Mouse (Mus musculus) granulocyte monocyte progenitor cell, adult 5-6 weeks (primary cell): ENCODE measurements around the gene Gm21969. TPM values are rescaled to one million over a fixed set of nuclear protein-coding genes. Genes with fewer than 3 reads are reported as not detected.

Source experiments
- ATAC-seq: replicated peaks from 2 replicates; pipeline ENCODE4 v1.8.0; 2016; ENCODE audit warnings: mild to moderate bottlenecking, moderate TSS enrichment, inconsistent platforms; ENCODE audit not compliant: poor library complexity, severe bottlenecking
- total RNA-seq, 2 experiments: library from RNA; stranded (forward) in 1 of 2; stranded (reverse) in 1 of 2; fragments of 200-712, 200-1000 nt in 1 of 2; fragments of >200 nt in 1 of 2; fragmentation: Nextera tagmentation in 1 of 2; gene quantifications; 2 replicates each; pipeline ENCODE4 v1.2.3; 2014 to 2017

The Gm21969 gene
- total RNA-seq, 2 experiments from 2014 or later: not detected

DNA sequence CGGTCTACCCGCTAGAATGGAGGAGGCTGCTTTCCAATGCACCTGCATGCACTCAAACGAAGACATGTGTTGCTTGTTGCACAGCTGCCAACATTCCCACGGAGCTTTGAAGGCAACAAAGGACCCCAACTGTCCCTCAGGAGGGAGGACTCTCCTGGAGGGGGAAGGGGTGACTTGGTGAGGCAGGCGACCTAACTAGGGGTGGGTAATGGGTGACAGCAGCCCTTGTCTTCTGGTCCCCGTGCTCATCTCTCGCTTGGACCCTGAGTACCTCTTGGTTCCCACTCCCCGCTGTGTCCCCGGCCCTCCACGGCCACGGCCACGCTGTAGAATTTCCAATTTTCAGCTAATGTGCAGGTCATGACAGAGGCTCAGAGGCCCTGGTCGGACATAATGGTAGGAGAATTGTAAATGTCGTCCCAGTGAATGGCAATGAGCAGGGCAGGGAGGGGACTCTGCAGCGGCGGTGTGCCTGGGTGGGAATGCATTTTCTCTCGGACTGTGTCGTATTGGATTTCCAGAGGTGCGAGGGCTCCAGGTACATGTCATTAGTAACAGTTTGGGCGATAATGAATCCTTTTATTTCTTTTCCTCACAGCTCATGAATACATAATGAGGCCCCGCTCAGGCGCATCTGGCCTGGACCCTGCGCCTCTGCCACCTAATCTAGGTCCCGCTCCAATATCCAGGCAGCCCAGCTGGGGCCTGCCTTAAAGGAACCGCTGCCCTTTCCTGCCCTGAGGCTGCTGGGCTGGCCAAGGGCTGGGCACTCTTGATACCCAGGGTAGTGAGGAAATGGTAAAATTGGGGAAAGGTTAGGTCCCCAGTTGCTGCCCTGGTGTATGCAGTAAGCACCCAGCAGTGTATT is 107.7 kb downstream of the Gm21969 start:
- no peak for ATAC-seq

Other genes with a start within 250 kb of the Gm21969 start
- 0.92 and 2.4 TPM in 2 replicates for gene Iffo2, start 72.6 kb upstream of the Gm21969 start, total RNA-seq (2014; fragmentation: Nextera tagmentation)
- 0.26 and 1.2 TPM in 2 replicates for gene Iffo2, start 72.6 kb upstream of the Gm21969 start, total RNA-seq (2017)
- gene Aldh4a1, start 19.7 kb downstream of the Gm21969 start, total RNA-seq (2014; fragmentation: Nextera tagmentation): 29.7 and 30.9 TPM in 2 replicates
- gene Aldh4a1, start 19.7 kb downstream of the Gm21969 start, total RNA-seq (2017): 18.9 and 20.1 TPM in 2 replicates
- gene Tas1r2, start 50.4 kb downstream of the Gm21969 start, total RNA-seq (2014; fragmentation: Nextera tagmentation): not detected in 2 replicates
- gene Tas1r2, start 50.4 kb downstream of the Gm21969 start, total RNA-seq (2017): not detected in 2 replicates
- not detected in 2 replicates for gene Pax7, start 230.3 kb downstream of the Gm21969 start, total RNA-seq (2014; fragmentation: Nextera tagmentation)
- gene Pax7, start 230.3 kb downstream of the Gm21969 start, total RNA-seq (2017): not detected in 2 replicates